Mouse (Mus musculus): ENCODE data around the gene Cdt1.

Gene Cdt1

DNA sequence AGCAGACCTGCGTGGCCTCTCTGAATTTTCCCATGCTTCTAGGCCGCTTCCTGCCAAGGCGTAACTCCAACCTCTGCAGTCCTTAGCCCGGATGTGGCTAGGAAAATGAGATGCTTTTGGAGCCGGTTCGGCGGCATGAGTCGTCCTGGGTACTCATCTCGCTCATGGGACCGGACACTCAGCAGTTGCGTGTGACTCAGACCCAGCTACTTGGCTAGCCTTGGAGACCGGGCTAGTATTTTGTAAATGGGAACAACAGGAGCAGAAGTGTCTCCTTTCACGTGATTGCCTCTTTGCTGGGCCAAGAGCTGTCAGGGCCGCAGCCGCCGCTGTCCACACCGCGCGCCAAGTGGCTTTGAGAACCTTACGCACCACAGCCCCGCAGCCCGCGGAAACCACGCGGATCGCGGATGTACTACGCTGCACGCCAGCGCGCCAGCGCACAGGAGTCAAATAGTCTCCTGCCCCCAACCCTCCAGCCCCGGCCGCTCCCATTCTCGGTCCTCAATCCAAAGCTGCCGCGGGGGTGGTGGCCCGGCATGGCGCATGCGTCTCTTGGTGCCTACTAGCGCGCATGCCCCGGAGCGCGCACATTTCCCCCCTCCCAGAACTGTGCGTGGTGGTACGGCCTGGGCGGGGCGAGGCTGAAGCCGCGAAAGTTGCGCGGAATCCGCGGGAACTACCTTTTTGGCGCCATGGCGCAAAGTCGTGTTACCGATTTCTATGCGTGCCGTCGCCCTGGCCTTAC is at the start of gene Cdt1:
TSS of gene Cdt1 (plus strand) at position 655 of the 748 bp plus-strand sequence.
- DNase-seq (ENCODE audit: low spot score): peak; percentile 90

DNA sequence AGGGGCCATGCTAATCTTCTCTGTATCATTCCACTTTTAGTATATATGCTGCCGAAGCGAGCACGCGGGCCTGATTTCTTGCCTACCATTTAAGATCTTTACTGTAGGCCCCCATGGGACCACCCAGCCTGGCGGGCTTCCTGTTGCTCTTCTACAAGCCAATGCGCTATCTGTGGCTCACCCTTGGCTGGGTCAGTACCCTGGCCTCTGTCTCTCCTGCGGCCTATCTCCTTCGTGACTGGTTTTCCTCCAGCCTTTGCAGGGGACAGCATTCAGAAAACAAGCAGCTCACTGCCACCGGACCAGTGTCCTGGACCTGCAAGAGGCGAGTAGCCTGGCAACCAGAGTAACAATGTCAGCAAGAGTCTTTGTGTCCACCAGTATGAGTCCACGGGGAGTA is 47.2 kb upstream of the Cdt1 start:
- no peak for DNase-seq (ENCODE audit: low spot score)

DNA sequence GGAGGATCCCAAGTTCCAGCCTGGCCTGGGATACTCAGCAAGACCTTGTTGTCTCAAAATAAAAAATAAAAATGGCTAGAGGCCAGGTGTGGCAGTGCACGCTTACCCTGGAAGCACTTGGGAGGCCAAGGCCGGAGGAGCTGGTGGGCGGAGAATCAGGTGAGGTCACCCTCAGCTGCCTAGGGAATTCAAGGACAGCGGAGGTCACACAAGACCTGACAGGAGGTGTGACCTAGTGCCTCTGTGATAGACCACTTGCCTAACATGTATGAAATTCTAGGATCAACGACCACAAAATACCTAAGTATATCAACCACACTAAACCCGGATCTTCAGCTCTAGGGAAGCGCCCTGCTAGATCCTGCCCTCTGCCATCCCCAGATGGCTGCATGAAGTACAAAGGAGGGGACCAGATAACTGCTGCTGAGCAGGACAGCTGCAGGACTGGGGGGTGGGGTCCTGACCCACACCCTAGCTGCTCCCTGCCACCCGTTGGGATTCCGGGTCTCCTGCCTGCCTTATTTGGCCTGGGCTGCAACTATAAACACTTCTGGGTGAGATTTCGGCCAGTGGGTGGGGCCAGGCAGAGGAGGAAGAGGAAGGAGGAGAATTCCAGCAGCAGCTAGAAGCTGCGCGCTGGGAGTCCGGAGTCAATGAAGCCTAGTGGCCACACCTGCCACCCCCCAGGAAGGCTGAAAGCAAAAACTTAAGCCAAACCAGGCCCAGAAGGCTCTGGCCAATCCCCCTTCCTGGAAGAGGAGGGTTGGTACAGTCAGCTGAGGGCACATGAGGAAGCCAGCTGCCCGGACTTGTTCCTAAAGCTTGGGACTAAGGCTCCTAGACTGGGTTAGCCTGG is 44.8 kb upstream of the Cdt1 start:
- DNase-seq (ENCODE audit: low spot score): no peak

DNA sequence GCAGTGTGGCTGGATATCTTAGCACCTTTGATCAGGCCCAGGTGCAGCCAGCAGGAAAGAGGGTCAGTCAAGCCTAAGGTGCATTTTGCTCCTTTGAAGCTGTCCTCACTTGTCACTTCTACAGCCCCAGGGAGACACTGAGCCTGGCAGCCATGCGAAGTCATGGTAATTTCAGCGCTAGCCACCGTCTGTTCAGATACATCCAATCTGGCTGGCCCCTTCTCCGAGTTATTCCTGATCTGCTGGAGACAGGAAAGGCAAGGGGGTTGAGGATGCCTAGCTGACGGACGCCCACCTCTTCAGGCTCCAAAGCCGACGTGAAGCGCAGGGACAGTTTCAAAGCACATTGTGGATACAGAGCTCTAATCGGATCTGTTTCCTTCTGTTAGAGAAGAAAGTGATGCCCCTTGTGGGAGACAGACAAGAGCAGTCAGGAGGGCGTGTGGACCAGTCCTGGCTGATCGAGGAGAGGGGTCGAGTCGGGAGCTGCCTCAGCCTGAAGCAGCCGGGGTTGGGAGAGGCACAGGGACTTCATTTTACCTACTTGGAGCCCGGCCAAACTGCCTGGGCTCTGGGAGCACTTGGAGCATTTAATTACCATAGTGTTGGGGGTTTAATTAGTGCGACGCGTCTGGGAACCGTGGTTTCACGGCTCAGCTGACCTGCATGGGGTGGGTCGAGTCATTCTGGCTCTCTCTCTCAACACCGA is 44.0 kb upstream of the Cdt1 start:
- DNase-seq (ENCODE audit: low spot score): no peak

DNA sequence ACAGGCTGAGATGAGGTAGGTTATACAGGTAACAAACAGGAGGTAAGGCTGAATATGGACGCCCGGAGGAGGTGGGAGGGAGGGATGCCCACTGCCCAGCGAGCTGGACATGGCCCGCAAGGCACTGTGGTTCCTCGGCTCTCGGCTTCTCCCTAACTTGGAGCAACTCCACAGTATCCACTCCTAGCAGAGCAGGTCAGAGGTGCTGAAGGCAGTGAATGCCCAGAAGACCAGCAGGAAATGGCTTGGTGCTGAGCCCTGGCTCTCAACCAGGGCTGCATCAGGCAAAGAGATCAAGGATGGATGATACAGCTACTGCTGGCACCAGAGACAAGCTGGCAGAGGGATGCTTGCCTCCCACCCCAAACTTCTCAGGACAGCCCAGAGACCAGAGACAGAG is 43.3 kb upstream of the Cdt1 start:
- DNase-seq (ENCODE audit: low spot score): no peak

DNA sequence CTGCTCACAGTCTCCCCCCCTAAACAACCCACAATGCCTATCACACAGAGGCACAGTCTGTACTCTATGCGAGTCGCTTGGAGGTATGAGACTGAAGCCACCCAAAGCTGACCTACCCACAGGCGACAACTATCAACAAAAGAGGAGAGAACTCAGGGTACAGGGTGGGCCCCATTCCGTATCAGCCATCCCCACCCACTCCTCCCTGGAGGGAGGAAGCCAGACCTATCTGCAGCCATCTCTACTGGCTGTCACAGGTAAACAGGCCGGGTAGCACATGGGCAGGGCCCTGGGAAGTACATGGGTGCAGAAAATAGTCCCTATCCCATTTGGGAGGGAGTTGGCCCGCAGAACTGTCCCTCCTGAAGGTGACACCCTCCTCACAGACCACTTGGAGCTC is 42.8 kb upstream of the Cdt1 start:
- DNase-seq (ENCODE audit: low spot score): no peak

DNA sequence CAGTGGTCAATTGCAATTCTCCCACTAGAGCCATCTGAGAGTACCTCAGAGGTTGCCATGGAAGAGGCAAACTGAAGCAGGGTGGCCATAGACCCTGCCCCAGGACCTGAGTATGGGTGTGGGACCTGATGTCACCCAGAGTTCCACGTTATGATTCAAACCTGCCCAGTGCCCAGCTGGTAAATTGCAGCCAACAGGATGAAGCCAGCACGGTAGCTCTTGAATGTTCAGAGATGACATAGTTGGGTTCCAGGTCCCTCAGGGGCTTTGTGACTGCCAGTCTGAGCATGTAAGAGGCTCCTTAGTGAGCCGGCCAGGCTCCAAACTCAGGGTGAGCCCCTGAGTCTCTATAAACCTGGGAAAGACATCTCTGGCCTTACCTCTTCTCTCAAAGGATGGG is 41.7 kb upstream of the Cdt1 start:
- no peak for DNase-seq (ENCODE audit: low spot score)

DNA sequence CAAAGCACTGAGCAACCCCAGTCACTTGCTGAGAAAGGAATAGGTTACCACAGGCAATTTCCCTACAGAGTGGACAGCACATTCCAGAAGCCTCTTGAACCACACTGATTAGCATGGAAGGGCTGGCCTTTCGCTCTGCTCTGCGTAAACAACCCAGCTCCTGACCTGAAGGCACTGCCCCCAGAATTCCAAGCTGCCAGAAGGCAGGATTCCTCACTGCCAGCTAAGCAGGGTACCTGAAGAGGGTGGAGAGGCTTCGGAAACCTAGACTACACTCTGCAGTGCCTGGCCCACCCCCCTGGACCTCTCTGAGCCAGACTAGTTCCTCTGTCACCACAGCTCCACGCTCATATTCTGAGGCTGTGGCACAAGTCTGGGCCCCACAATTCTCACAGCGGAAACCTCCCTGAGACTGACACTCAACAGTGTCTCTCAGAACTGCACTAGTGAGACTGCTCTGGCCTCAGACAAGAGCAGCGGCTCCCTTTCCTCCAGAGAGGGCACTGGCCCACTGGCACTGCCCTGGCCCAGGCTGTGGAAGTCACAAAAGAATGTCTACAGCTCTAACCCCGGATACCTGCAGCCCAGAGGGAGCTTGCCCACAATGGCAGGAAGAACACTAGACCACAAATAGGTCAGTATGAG is 41.2 kb upstream of the Cdt1 start:
- DNase-seq (ENCODE audit: low spot score): no peak

DNA sequence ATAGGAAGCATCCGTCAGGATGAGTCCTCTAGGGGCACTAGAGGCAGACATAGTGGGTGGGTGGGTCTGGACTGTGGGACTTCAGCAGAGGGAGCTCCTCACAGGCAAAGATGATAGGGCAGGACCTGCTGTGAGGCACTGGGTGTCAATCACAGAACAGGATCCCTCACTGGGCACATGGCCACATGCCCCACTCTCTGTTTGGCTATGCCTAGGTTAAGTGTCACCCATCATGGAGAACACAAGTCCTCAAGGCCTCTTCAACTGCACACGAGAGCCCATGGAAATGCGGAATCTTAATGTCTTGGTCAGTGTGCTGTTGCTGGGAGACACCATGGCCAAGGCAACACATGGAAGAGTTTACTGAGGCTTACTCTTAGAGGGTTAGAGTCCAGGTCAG is 39.9 kb upstream of the Cdt1 start:
- DNase-seq (ENCODE audit: low spot score): no peak

DNA sequence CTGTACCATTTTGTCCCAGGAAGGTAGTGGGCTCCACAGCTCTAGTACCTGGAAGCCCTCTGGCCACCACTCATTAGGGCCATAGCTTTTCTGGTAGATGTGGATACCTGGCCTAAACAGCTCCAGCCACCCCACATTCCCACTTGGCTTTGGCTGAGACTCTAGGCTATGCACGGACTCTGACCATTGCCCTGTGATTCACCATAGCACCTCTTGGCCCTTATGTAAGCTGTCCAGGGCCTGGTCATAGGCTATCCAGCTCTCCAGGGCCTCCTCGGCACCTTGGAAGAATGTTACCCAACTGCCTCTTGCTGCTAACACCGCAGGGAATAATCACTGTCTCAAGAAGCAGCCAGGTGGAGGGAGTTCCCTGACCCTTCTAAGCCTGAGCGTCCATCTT is 38.7 kb upstream of the Cdt1 start:
- DNase-seq (ENCODE audit: low spot score): no peak

DNA sequence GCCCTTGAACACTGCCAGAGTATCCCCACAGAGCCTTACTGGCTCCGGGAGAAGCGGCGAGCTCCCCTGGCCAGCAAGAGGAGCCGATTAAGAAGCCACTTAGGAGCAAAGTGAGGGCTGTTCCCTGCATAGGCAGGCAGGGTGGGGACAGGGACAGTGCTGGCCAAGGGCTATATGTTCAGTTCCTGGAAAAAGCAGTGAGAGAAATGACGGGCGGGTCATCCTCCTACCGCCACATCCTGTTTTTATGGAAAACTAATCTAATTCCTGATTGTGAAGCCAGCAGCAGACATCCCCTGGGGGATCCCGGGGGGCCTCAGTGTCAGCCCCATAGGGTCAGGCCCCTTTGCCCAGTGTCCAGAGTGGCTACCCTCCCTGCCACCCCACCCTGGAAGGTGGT is 36.5 kb upstream of the Cdt1 start:
- no peak for DNase-seq (ENCODE audit: low spot score)

DNA sequence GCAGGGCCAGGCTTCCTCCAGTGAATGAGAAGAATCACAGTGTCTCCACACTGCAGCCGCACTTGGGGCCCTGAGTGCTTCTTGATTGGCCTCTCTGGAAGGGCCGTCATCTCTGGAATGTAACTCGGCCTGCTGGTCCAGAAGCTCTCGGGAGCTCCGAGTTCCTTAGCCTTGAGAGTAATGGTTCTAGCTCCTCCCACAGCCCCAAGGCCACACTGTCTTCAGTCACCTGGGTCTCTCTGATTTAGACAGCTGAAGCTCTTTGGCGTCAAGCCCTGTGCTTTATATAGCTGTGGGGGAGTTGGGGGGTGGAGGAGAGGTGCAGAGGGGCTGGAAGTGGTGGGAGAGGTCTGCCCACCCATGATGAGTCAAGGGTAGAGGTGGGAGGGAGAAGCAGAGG is 30.8 kb upstream of the Cdt1 start:
- DNase-seq (ENCODE audit: low spot score): no peak

DNA sequence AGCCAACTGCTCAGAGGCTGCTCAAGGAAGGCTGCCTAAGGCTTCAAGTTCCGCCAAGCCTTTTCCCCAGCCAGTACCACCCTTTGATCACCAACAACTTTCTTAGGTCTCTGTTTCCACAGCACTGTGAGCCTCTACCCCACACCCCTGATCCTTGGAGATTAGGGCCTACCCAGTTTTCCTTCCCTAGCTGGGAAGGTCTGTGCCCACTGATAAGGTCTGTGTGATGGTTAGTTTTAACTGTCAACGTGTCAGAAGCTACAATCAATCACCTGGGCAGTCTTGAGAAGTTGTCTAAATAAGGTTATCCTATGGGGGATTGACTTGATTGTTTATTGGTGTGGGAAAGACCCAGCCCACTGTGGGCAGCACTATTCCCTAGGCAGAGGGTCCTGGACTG is 30.0 kb upstream of the Cdt1 start:
- no peak for DNase-seq (ENCODE audit: low spot score)

DNA sequence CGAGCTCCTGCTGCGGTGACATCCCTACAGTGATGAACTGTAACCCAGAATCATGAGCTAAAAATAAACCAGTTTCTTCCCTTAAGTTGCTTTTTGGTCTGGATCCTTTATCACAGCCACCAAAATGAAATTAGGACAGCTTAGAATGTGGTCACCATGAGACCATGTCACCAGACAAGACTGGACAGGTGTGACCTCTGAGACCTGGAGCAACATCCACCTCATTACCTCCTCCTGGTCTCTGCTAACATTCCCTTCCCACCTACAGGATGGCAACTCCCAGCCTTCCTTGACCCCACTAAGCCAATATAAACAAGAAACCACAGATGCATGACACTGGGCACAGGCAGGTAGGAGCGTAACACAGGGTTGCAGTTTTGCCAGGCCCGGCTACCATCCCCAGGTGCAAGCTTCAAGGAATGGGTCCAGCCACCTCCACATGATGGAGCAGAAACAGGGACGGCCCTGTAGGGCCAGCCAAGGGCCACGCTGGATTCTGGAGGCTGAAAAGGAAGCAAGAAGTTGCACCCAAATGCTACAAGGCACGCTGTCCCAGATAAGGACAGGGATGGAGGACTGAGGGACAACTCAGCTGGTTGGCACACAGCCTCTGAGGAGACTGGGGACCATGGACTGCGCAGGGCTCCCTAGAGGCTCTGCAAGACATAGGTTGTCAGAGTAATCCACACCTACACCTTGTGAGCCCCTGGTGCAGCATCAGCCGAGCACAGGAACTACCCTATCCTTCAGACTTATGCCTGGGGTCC is 29.3 kb upstream of the Cdt1 start:
- no peak for DNase-seq (ENCODE audit: low spot score)

DNA sequence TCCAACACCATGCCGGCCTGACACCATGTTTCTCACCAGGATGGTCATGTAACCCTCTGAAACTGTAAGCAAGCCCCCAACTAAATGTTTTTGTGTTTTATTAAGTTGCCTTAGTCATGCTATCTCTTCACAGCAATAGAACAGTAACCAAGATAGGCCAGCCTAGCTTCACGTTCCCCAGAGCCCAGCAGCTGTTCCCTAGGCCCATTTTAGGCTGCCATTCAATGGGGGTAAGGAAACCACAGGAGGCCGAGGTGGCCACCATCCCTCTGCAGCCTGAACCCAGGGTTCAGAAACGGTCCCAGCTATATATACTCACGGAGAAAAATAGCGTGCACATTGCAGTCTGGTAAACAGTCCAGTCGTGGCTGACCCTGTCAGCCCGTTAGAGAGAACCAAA is 23.7 kb upstream of the Cdt1 start:
- DNase-seq (ENCODE audit: low spot score): no peak

DNA sequence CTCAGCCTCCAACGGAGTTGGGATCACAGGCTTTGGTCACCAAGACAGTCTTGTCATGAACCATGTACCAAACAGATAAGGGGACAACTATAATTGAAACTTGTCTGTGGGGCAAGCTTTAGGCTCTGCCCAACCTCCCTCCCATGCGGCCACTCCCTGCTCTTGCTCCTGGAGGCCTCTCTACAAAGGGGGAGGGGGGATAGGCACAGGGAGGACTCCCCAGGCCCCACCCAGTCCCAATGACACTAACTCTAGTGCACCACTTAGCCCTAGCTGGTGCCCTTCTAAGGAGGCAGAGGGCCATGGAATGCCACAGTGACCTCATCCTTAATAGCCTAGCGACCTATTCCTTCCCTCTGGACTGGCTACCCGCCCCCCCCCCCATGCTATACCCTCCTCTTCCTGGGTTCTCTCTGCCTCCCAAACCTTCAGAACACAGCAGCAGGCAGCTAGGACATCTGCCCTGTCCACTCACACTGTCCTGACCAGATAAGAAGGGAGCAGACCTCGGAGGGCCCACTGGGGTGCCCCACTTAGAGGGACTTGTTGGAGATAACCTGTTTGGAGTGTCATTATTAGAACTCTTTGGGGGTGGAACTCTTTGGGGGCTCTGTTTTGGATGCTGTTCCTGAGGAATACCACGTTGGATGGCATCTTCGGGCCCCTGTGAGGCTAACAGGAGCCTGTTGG is 21.6 kb upstream of the Cdt1 start:
- DNase-seq (ENCODE audit: low spot score): no peak

DNA sequence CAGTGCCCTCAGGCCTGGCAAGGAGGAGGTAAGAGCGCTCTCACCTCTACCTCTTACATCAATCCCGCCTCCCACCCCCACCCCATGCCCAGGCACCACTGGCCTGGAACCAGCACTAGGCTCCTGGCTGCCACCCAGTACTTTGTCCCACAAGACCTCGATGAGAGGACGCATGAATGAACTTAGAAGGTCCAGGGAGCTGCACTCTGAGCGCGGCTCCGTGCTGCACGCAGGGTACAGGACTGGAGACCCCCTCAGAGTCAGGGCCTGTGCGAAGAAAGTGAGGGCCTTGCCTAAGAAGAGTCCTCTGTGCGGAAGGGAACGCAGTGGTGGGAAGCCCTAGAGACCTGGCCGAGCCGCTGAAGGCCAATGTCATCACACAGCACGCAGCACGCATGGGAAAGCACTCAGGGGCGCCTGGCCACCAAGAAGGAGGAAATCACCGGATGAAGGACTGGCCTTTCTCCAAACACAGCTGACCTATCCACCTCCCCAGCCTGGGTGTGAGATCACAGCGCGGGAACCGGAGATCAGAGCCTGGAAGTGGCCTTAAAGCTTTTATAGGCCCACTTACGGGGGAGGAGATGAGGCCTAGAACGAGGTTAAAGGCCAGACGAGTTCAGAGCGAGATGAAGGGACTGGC is 20.9 kb upstream of the Cdt1 start:
- DNase-seq (ENCODE audit: low spot score): no peak

DNA sequence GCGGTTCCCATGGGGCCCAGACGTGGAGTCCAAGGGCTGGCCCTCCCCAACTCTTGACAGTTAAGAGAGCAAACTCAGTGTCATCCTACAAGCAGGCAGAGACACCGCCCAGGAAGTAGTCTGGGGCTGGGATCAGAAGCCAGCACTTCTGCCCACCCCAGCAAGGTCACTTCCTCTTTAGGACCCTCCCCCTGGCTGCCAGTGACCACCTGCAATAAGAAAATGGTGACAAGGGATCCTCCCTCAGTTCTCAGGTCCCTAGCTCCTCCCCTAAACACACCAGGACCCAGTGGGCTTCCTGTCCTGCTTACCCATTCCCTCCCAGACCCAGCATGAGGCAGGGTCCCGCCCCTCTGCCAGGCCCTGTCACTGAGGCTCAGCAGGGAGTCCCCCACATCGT is 20.0 kb upstream of the Cdt1 start:
- no peak for DNase-seq (ENCODE audit: low spot score)

DNA sequence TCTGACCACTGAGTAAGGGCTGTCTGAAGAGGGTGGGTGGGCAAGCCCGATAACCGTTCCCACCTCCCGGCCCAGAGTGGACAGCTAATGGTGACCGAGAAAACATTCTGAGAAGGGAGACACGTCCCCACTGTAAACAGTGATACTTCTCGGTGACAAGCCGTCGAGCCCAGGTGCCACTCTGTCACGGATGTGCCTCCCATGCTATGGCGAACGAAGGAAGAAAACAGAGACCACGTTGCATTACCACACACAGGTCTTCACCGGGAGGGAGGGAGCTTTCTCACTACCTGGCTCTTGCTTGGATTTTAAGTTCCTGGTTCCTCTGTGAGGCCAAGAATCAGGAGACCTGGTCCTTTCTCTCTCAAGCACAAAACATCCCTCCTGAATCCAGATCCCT is 19.5 kb upstream of the Cdt1 start:
- no peak for DNase-seq (ENCODE audit: low spot score)

DNA sequence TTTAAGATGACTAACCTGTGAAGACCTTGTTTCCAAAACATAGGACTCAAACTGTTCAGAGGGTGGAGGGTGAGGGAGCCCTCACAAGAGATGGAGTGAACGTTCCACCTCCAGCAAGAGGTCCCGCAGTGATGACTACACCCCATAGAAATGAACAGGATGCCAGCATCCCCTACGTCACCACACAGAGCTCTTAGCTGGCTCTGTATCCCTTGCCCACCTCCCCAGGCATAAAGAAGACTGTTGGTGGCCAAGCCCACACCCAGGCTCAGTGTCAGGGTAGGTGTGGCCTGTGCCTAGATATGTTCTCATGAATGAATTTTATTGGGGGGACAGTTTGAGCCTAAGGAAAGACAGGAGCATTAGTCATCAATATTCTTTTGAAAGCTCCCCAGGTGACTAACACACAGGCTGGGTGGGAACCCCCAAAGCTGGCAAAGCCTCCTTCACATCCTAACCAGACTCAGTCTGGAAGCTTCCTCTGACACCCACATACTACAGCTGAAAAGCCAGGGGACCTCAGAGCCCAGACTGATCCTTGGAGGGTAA is 18.9 kb upstream of the Cdt1 start:
- DNase-seq (ENCODE audit: low spot score): no peak

Data from left cerebral cortex, adult 11 months (tissue).